Mouse (Mus musculus): ENCODE data around the gene Nol7. TPM values are rescaled to one million over a fixed set of nuclear protein-coding genes. Genes with fewer than 3 reads are reported as not detected.

Nol7 gene
- polyA plus RNA-seq, 1 experiment from 2014 or later, result 94.2 TPM

DNA sequence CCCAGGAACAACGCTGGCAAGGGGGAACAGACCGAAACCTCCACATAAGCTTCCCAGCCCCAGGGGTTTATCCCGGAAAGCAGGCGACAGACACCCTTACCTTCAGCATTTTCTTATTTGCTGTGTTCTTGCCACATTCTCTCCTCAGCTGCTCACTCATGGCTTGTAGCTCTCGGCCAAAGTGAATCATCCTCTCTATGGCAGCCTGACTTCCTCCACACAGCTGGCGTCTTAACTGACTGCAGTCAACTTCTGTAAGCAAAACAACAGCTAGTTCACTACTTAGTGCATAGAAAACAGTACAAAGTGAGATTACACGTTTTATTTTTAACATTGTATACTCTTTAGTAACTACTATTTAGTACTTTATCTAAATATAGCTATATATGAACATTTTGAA lies 14.1 kb downstream of the Nol7 start:
- WGBS (ENCODE audit: insufficient replicate concordance), result 81% methylated on average over 7 of the region's 7 CpGs
- H3K36me3 ChIP-seq (replicated peaks; ENCODE audit: insufficient read depth, low read length), result peaks cover 66% of the 10 kb centered on the region
- no peak overlapping the region for H3K27ac ChIP-seq (ENCODE audit: low read depth)
- TF ChIP-seq CTCF (IDR thresholded peaks at IDR 0.05; ENCODE audit: low read depth), result no peak
- TF ChIP-seq EP300 (IDR thresholded peaks at IDR 0.05; ENCODE audit: low read depth), result no peak
- DNase-seq (no peak), ATAC-seq (no peak)
- no peak overlapping the region for H3K9ac ChIP-seq (replicated peaks)
- H3K27me3 ChIP-seq (ENCODE audit: insufficient read depth, low read length), result no peaks in the 10 kb centered on the region
- no peak overlapping the region for H3K4me3 ChIP-seq (ENCODE audit: low read depth, low read length)
- H3K4me2 ChIP-seq (ENCODE audit: low read depth, low read length), result no peak overlapping the region
- no peaks in the 10 kb centered on the region for H3K4me1 ChIP-seq (ENCODE audit: insufficient read depth)
- no peaks in the 10 kb centered on the region for H3K9me3 ChIP-seq (ENCODE audit: low read length)

- WGBS (ENCODE audit: insufficient replicate concordance), result 91% methylated on average over 2 of the region's 2 CpGs
- TF ChIP-seq CTCF (IDR thresholded peaks at IDR 0.05; ENCODE audit: low read depth) (no peak), EP300 (IDR thresholded peaks at IDR 0.05; ENCODE audit: low read depth) (no peak)
- H3K9ac ChIP-seq (replicated peaks), result no peak overlapping the region
- ATAC-seq (no peak), DNase-seq (no peak)
- H3K36me3 ChIP-seq (replicated peaks; ENCODE audit: insufficient read depth, low read length), result peaks cover 60% of the 10 kb centered on the region
- H3K4me3 ChIP-seq (ENCODE audit: low read depth, low read length), result no peak overlapping the region
- no peaks in the 10 kb centered on the region for H3K9me3 ChIP-seq (ENCODE audit: low read length)
- H3K4me1 ChIP-seq (ENCODE audit: insufficient read depth), result no peaks in the 10 kb centered on the region
- H3K27ac ChIP-seq (ENCODE audit: low read depth), result no peak overlapping the region
- no peaks in the 10 kb centered on the region for H3K27me3 ChIP-seq (ENCODE audit: insufficient read depth, low read length)
- H3K4me2 ChIP-seq (ENCODE audit: low read depth, low read length), result no peak overlapping the region
Measured at GRCm38 (mm10) chr13:43413611-43414010, 15.4 kb downstream of the Nol7 start.

GRCm38 (mm10) chr13:43415249-43415648 lies 17.1 kb downstream of the Nol7 start:
- ATAC-seq, result no peak
- peaks cover 64% of the 10 kb centered on the region for H3K36me3 ChIP-seq (replicated peaks; ENCODE audit: insufficient read depth, low read length)

GRCm38 (mm10) chr13:43428436-43428835 lies 30.2 kb downstream of the Nol7 start:
- Histone ChIP-seq H3K9me3 (ENCODE audit: low read length) (no peaks in the 10 kb centered on the region), H3K9ac (replicated peaks) (no peak overlapping the region), H3K36me3 (replicated peaks; ENCODE audit: insufficient read depth, low read length) (peaks cover 37% of the 10 kb centered on the region), H3K4me1 (ENCODE audit: insufficient read depth) (no peaks in the 10 kb centered on the region), H3K27ac (ENCODE audit: low read depth) (no peak overlapping the region), H3K4me3 (ENCODE audit: low read depth, low read length) (no peak overlapping the region), H3K4me2 (ENCODE audit: low read depth, low read length) (no peak overlapping the region), H3K27me3 (ENCODE audit: insufficient read depth, low read length) (no peaks in the 10 kb centered on the region)
- ATAC-seq (no peak), DNase-seq (no peak)
- 94% methylated on average over 4 of the region's 4 CpGs for WGBS (ENCODE audit: insufficient replicate concordance)
- TF ChIP-seq EP300 (IDR thresholded peaks at IDR 0.05; ENCODE audit: low read depth), result no peak
- no peak for TF ChIP-seq CTCF (IDR thresholded peaks at IDR 0.05; ENCODE audit: low read depth)

More at GRCm38 (mm10) chr13:43415249-43415648, 17.1 kb downstream of the Nol7 start:
- Histone ChIP-seq H3K4me2 (ENCODE audit: low read depth, low read length) (no peak overlapping the region), H3K9ac (replicated peaks) (no peak overlapping the region), H3K4me1 (ENCODE audit: insufficient read depth) (no peaks in the 10 kb centered on the region), H3K9me3 (ENCODE audit: low read length) (no peaks in the 10 kb centered on the region), H3K27me3 (ENCODE audit: insufficient read depth, low read length) (no peaks in the 10 kb centered on the region), H3K4me3 (ENCODE audit: low read depth, low read length) (no peak overlapping the region), H3K27ac (ENCODE audit: low read depth) (no peak overlapping the region)
- TF ChIP-seq CTCF (IDR thresholded peaks at IDR 0.05; ENCODE audit: low read depth), result no peak
- TF ChIP-seq EP300 (IDR thresholded peaks at IDR 0.05; ENCODE audit: low read depth), result no peak
- DNase-seq, result no peak
- 66% methylated on average over 1 of the region's 1 CpGs for WGBS (ENCODE audit: insufficient replicate concordance)

DNA sequence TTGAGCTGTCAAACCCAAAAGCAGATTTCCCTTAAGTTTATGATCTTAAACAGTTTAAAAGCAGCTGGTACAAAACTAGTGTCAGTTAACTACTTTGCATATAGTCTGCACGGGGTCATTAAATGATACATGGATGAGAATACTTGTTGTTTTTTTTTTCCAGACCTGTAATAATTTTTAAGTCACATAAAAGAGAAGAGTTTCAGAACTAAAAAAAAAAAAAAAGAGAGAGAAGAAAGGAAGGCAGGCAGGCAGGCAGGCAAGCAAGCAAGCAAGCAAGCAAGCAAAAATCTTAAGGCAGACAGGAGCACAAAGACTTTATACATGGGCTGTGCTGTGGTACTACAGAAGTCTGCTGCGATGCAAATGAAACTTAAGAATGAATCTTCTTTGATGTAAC lies 35.2 kb downstream of the Nol7 start:
- Histone ChIP-seq H3K4me2 (ENCODE audit: low read depth, low read length) (no peak overlapping the region), H3K27me3 (ENCODE audit: insufficient read depth, low read length) (no peaks in the 10 kb centered on the region), H3K9me3 (ENCODE audit: low read length) (no peaks in the 10 kb centered on the region), H3K27ac (ENCODE audit: low read depth) (no peak overlapping the region), H3K9ac (replicated peaks) (no peak overlapping the region), H3K36me3 (replicated peaks; ENCODE audit: insufficient read depth, low read length) (peaks cover 21% of the 10 kb centered on the region), H3K4me3 (ENCODE audit: low read depth, low read length) (no peak overlapping the region), H3K4me1 (ENCODE audit: insufficient read depth) (no peaks in the 10 kb centered on the region)
- ATAC-seq (no peak), DNase-seq (no peak)
- TF ChIP-seq CTCF (IDR thresholded peaks at IDR 0.05; ENCODE audit: low read depth) (no peak), EP300 (IDR thresholded peaks at IDR 0.05; ENCODE audit: low read depth) (no peak)
- WGBS (ENCODE audit: insufficient replicate concordance), result 81% methylated on average over 2 of the region's 2 CpGs

DNA sequence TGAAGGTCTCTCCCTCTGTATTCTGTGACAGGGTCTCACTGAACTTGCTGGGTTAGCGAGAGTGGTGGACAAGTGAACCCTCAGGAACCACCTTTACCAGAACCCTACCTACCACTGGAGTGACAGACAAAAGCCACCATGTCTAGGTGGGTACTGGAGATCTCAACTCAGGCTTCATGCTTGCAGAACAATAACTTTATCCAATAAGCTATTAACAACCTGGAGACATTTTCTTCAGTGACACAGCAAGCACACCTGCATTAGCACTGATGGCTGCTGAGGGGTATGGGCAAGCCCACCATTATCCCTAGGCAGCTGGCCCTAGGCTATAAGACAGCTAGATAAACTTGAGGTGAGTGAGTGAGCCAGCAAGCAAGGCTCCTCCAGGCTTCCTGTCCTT lies 42.2 kb downstream of the Nol7 start:
- H3K4me3 ChIP-seq (ENCODE audit: low read depth, low read length), result no peak overlapping the region
- H3K9me3 ChIP-seq (ENCODE audit: low read length), result no peaks in the 10 kb centered on the region
- no peak overlapping the region for H3K9ac ChIP-seq (replicated peaks)
- H3K4me1 ChIP-seq (ENCODE audit: insufficient read depth), result peaks cover 4% of the 10 kb centered on the region; the same call in 1 of the 2 replicates
- H3K27ac ChIP-seq (ENCODE audit: low read depth), result no peak overlapping the region
- DNase-seq (no peak), ATAC-seq (no peak)
- no peaks in the 10 kb centered on the region for H3K36me3 ChIP-seq (replicated peaks; ENCODE audit: insufficient read depth, low read length)
- TF ChIP-seq CTCF (IDR thresholded peaks at IDR 0.05; ENCODE audit: low read depth) (no peak), EP300 (IDR thresholded peaks at IDR 0.05; ENCODE audit: low read depth) (no peak)
- H3K27me3 ChIP-seq (ENCODE audit: insufficient read depth, low read length), result no peaks in the 10 kb centered on the region
- H3K4me2 ChIP-seq (ENCODE audit: low read depth, low read length), result no peak overlapping the region
- 94% methylated on average over 1 of the region's 1 CpGs for WGBS (ENCODE audit: insufficient replicate concordance)

GRCm38 (mm10) chr13:43442551-43442950 lies 44.4 kb downstream of the Nol7 start:
- no peak for TF ChIP-seq EP300 (IDR thresholded peaks at IDR 0.05; ENCODE audit: low read depth)
- TF ChIP-seq CTCF (IDR thresholded peaks at IDR 0.05; ENCODE audit: low read depth), result no peak
- Histone ChIP-seq H3K36me3 (replicated peaks; ENCODE audit: insufficient read depth, low read length) (no peaks in the 10 kb centered on the region), H3K4me1 (ENCODE audit: insufficient read depth) (peaks cover 7% of the 10 kb centered on the region), H3K4me2 (ENCODE audit: low read depth, low read length) (no peak overlapping the region), H3K27me3 (ENCODE audit: insufficient read depth, low read length) (no peaks in the 10 kb centered on the region), H3K27ac (ENCODE audit: low read depth) (no peak overlapping the region), H3K4me3 (ENCODE audit: low read depth, low read length) (no peak overlapping the region), H3K9me3 (ENCODE audit: low read length) (no peaks in the 10 kb centered on the region), H3K9ac (replicated peaks) (no peak overlapping the region)
- 79% methylated on average over 1 of the region's 1 CpGs for WGBS (ENCODE audit: insufficient replicate concordance)
- no peak for DNase-seq
- ATAC-seq, result no peak
